ENCODE assay signal across 9 mouse cellular contexts in the genomic region with DNA sequence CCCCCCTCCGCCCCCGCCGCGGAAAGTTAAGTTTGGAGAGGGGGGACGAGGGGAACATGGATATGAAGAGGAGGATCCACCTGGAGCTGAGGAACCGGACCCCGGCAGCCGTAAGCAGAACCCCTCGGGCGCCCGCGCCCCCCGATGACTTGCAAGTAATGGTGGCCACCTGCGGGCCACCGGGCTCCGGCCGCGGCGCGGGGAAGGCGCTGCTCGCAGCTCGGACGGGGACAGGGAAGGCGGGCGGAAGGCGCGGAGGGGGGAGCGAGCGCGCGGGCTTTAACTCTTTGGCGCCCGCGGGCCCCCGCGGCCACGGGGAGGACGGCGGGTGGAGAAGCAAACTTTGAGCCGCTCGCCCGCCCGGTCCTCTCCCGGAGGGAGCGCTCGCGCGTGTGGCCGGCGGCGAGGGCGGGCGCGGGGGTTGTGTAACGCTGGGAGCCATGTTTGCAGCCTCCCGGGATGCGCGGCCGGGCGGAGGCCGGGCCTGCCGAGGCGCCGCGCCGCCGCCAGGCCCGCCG. TPM values are rescaled to one million over a fixed set of nuclear protein-coding genes. Genes with fewer than 3 reads are reported as not detected.
DNase-seq lines count a peak whose midpoint lies in the region; ATAC-seq lines count a peak whose summit lies in the region.
"Had no signal": no experiment of that assay in that cellular context is flagged by ENCODE, and none has a peak within 500 bp of the region (broad histone marks: within the 10 kb centered on the region; RNA-seq: fewer than 3 reads in every experiment).

No protein-coding gene starts in this region.

- H3K9me3 ChIP-seq in intestine, embryonic 14.5 days (ENCODE audit: control insufficient read depth, low read length) = no peaks in the 10 kb centered on the region
- H3K9me3 ChIP-seq in midbrain, embryonic 11.5 days (ENCODE audit: control insufficient read depth, low read length) = no peaks in the 10 kb centered on the region

- no peaks in the 10 kb centered on the region for H3K27me3 ChIP-seq in intestine, embryonic 14.5 days (replicated peaks; ENCODE audit: control insufficient read depth, insufficient read depth, low read length)
- H3K27me3 ChIP-seq in midbrain, embryonic 11.5 days (ENCODE audit: control insufficient read depth, insufficient read depth, low read length) = no peaks in the 10 kb centered on the region

- peak overlapping the region; percentile 99 for H3K9ac ChIP-seq in intestine, embryonic 14.5 days (ENCODE audit: low read length)
- H3K9ac ChIP-seq in midbrain, embryonic 11.5 days (ENCODE audit: low read length) = peak overlapping the region; percentile 99

- peaks cover 24% of the 10 kb centered on the region for H3K4me1 ChIP-seq in intestine, embryonic 14.5 days (replicated peaks; ENCODE audit: control insufficient read depth, insufficient read depth, low read length)
- H3K4me1 ChIP-seq in midbrain, embryonic 11.5 days (ENCODE audit: control insufficient read depth, insufficient read depth, low read length) = peaks cover 20% of the 10 kb centered on the region

- intact Hi-C loops in left cerebral cortex, postnatal 36 days (cut with DNase I) = loop anchor here (1.0 kb wide), 1 partner anchor 62 kb away; a partner anchor contains a TSS

- peak; percentile 63 for DNase-seq in ZHBTc4 (ENCODE audit: low read depth, low spot score)
- peak; percentile 85 to 88 for DNase-seq in cerebellum, postnatal 25 days
- DNase-seq in gastrocnemius, postnatal 10 days = peak; percentile 77
- peak; percentile 88 for DNase-seq in intestine, embryonic 14.5 days (ENCODE audit: low spot score)
- DNase-seq in left cerebral cortex, postnatal 36 days (ENCODE audit: low spot score in 2 of 2) = peak; percentile 81 to 85
- DNase-seq in midbrain, embryonic 11.5 days (ENCODE audit: low spot score, missing footprints) = peak; percentile 96
- peak; percentile 40 for DNase-seq in skeletal muscle tissue, adult 2 months (ENCODE audit: low read depth, low spot score)

- H3K4me2 ChIP-seq in intestine, embryonic 14.5 days (ENCODE audit: low read length) = peak overlapping the region; percentile 76
- peak overlapping the region; percentile 79 for H3K4me2 ChIP-seq in midbrain, embryonic 11.5 days

- peak overlapping the region; percentile 98 for H3K27ac ChIP-seq in intestine, embryonic 14.5 days (ENCODE audit: low read depth)
- H3K27ac ChIP-seq in midbrain, embryonic 11.5 days (ENCODE audit: low read depth, low read length) = peak overlapping the region; percentile 98

- ATAC-seq in intestine, embryonic 14.5 days (replicated peaks; ENCODE audit: low FRiP score, low TSS enrichment, low read depth) = peak; percentile 42
- peak; percentile 43 for ATAC-seq in midbrain, embryonic 11.5 days (ENCODE audit: low FRiP score)
- no peak for ATAC-seq in erythroid progenitor cell, adult 5-6 weeks (replicated peaks; ENCODE audit: low FRiP score, poor library complexity, severe bottlenecking)

- H3K36me3 ChIP-seq in intestine, embryonic 14.5 days (ENCODE audit: control insufficient read depth, insufficient read depth, low read length) = no peaks in the 10 kb centered on the region
- H3K36me3 ChIP-seq in midbrain, embryonic 11.5 days (ENCODE audit: control insufficient read depth, insufficient read depth, low read length) = no peaks in the 10 kb centered on the region

- H3K4me3 ChIP-seq in intestine, embryonic 14.5 days (ENCODE audit: low read depth, low read length) = peak overlapping the region; percentile 84
- H3K4me3 ChIP-seq in midbrain, embryonic 11.5 days (ENCODE audit: low read depth, low read length) = peak overlapping the region; percentile 98

- WGBS in intestine, embryonic 14.5 days = 0% methylated on average over 53 of the region's 70 CpGs
- WGBS in midbrain, embryonic 11.5 days = under 1% methylated on average over 47 of the region's 70 CpGs

RNA-seq across cellular contexts. Expression of a gene that starts 0.6 kb away (rescaled TPM):
- total RNA-seq in gastrocnemius, postnatal 10 days (2021) = 100 to 1,000 TPM in 1 of 2 experiments, 10 to 100 TPM in 1; 98.5 to 102 TPM
- polyA plus RNA-seq in intestine, embryonic 14.5 days (2014; fragmentation: Nextera tagmentation; extraction: Ambion mirVana) = 259 and 261 TPM in 2 replicates
- 10 to 100 TPM; 38.3 to 47.4 TPM for total RNA-seq in left cerebral cortex, postnatal 36 days (2021)
- polyA plus RNA-seq in midbrain, embryonic 11.5 days (2014; fragmentation: Nextera tagmentation; extraction: Ambion mirVana) = 285 and 311 TPM in 2 replicates
- 1,527 and 1,581 TPM in 2 replicates for total RNA-seq in erythroid progenitor cell, adult 5-6 weeks (2015; ENCODE audit: low replicate concordance)
- 312 and 462 TPM in 2 replicates for total RNA-seq in erythroid progenitor cell, adult 5-6 weeks (2017; ENCODE audit: low replicate concordance)

RNA-seq across cellular contexts. Expression of a gene that starts 37.7 kb away (rescaled TPM):
- total RNA-seq in gastrocnemius, postnatal 10 days (2021) = 10 to 100 TPM; 34.7 to 38.0 TPM
- 81.5 and 86.8 TPM in 2 replicates for polyA plus RNA-seq in intestine, embryonic 14.5 days (2014; fragmentation: Nextera tagmentation; extraction: Ambion mirVana)
- total RNA-seq in left cerebral cortex, postnatal 36 days (2021) = 10 to 100 TPM; 16.6 to 17.6 TPM
- polyA plus RNA-seq in midbrain, embryonic 11.5 days (2014; fragmentation: Nextera tagmentation; extraction: Ambion mirVana) = 76.0 and 76.5 TPM in 2 replicates
- 25.6 and 32.4 TPM in 2 replicates for total RNA-seq in erythroid progenitor cell, adult 5-6 weeks (2015; ENCODE audit: low replicate concordance)
- 22.1 and 29.0 TPM in 2 replicates for total RNA-seq in erythroid progenitor cell, adult 5-6 weeks (2017; ENCODE audit: low replicate concordance)

RNA-seq across cellular contexts. Expression of a gene that starts 38.0 kb away (rescaled TPM):
- total RNA-seq in gastrocnemius, postnatal 10 days (2021) = 1 to 10 TPM in 1 of 2 experiments, not detected in 1; 1.7 TPM
- 0.27 and 0.42 TPM in 2 replicates for polyA plus RNA-seq in intestine, embryonic 14.5 days (2014; fragmentation: Nextera tagmentation; extraction: Ambion mirVana)
- not detected for total RNA-seq in left cerebral cortex, postnatal 36 days (2021)
- polyA plus RNA-seq in midbrain, embryonic 11.5 days (2014; fragmentation: Nextera tagmentation; extraction: Ambion mirVana) = 20.4 and 20.5 TPM in 2 replicates
- 1,402 and 1,484 TPM in 2 replicates for total RNA-seq in erythroid progenitor cell, adult 5-6 weeks (2015; ENCODE audit: low replicate concordance)
- 1,540 and 1,607 TPM in 2 replicates for total RNA-seq in erythroid progenitor cell, adult 5-6 weeks (2017; ENCODE audit: low replicate concordance)
- polyA plus RNA-seq: macrophage had no signal

Comparison
In these comparisons a context has a peak if more than half of its experiments do, and no peak if none do; other contexts are left out.
1. DNase-seq: peak in every context shown above with its lines; median percentile 96 in midbrain, embryonic 11.5 days; 88 in intestine, embryonic 14.5 days; 86 in cerebellum, postnatal 25 days; 83 in left cerebral cortex, postnatal 36 days; 77 in gastrocnemius, postnatal 10 days; 63 in ZHBTc4; 40 in skeletal muscle tissue, adult 2 months.
2. RNA of a gene that starts 38.0 kb away (total RNA-seq): 1,402 to 1,607 TPM in erythroid progenitor cell, adult 5-6 weeks; 1.7 TPM in gastrocnemius, postnatal 10 days and not detected in left cerebral cortex, postnatal 36 days; every median in the first group is over 100 times any median in the second.